Mouse (Mus musculus): ENCODE results near the gene Apof. TPM values are rescaled to one million over a fixed set of nuclear protein-coding genes. Genes with fewer than 3 reads are reported as not detected.

Apof gene
- 1 to 10 TPM in 1 of 2 experiments, under 1 TPM in 1; 0.89 to 1.5 TPM for total RNA-seq (2023)

DNA sequence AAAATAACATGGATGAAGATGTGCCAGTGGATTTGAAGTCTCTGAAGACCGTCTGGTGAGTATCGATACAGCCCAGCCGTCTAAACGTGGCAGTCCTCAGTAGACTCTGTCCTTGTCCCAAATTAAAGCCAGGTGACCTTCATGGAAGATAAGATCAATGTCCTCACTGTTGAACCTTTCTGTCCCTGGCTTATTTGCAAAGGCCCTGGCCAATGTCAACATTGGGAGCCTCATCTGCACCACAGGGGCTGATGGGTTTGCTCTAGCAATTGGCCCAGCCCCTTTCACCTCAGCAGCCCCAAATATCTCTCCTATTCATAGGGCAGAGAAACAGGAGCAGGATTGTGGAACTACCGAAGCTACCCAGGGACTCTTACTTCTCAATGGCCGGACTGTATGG, at the start of gene Apof:
Gene Apof (plus strand): TSS at position 301 of the 400 bp plus-strand sequence.

DNA sequence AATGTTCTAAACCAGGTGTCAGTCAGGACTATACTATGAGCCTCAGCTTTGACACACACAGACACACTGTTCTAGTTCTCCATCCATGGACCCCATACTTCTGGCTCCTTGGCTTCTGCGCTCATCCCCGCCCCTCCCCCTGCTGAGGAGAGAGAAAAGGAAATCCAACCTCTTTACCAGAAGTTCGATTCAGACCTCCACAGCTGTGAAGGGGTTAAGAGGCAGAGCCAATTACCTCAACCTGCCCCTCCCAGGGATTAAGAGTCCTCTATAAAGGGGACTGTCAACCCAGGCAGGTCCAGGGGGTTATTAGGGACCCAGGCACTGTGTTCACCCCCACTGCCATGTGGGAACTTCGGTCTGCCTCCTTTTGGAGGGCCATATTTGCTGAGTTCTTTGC, 42.9 kb upstream of the Apof start, which contains the start of gene Mip:
Gene Mip (plus strand): TSS at position 301 of the 400 bp plus-strand sequence.

DNA sequence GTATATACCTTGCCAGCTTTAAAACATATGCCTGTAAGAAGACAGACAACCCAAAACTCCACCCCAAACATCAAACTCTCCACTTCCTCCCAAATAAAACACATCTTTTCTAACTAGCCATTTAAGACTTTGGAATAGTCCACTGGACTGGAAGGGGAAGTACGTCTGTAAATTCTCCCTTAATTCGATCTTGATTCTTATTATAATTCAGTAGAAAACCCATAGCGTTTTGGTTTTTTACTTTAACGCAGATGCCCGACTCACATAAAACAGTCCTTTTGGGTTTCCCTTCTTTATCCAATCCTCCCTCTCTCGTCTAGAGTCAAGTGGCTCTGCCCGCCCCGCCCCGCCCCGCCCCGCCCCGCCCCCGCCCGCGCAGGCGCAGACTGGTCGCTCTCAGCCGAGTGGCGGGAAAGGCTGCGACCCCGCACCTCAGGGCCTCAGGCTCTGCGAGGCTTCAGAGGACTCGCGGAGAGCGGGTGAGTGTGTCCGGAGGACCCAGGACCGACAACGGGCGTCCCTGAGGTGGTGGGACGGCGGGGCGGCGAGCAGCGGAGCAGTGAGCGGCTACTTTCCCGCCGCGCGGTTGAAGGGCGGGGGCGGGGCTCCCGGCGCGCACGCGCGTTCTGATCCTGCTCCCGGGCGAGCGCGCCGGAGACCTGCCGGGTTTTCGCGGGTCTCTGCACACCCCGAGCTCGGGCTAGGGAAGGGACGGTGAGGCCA, 36.6 kb upstream of the Apof start, which contains the start of gene Timeless:
Gene Timeless (plus strand): TSS at position 369 of the 723 bp plus-strand sequence.

DNA sequence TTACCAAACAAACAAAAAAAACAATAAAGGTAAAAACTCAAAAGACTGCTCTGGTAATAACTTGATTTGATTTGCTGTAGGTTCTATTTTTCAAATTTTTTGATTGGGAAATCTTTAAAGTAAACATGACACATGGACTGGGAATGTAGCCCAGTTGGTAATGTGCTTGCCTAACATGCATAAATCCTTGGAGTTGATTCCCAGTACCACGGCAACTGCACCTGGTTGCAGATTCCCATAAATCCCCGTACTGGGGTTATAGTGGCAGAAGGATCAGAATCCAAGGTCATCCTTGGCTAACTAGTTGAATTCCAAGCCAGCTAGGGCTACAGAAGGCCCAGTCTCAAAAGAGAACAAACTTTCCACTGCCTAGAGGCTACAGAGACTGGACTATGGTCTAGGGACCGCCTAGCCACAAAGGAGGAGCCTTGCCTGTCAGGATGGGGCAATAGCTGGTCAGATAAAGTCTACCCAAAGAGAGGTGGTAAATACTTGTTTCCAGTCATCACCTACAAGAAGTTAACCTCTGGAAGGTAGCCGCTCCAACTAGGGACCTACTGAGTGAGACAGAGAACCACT, 14.7 kb upstream of the Apof start, which contains the start of gene Apon:
Gene Apon (plus strand): TSS at position 420 of the 579 bp plus-strand sequence.

DNA sequence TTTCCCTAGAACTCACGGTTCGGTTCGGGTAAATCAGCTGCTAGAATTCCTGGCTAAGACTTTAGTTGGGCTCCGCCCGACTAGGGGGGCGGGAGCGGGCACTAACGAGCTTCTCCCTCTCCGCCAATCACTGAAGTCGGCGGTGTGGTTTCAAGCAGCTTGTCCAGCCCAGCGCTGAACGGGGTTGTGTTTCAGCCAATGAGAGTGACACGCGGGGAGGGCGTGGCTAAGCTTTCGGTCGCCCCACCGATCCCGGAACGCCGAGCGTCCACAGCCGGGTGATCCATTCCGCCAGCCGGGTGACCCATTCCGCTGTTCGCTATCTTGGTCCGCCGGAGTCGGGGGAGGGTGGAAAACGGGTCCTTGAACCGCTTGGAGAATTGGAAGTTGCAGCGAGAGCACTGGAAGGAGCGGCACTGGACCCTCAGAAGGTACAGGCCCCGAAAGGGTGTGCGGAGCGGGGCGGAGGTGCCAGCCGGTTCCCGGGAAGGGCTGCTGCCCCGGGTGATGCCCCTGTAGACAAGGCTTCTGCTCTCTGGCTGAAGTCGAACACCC, 1.9 kb downstream of the Apof start, which contains the start of gene Stat2:
Gene Stat2 (plus strand): TSS at position 273 of the 555 bp plus-strand sequence.

DNA sequence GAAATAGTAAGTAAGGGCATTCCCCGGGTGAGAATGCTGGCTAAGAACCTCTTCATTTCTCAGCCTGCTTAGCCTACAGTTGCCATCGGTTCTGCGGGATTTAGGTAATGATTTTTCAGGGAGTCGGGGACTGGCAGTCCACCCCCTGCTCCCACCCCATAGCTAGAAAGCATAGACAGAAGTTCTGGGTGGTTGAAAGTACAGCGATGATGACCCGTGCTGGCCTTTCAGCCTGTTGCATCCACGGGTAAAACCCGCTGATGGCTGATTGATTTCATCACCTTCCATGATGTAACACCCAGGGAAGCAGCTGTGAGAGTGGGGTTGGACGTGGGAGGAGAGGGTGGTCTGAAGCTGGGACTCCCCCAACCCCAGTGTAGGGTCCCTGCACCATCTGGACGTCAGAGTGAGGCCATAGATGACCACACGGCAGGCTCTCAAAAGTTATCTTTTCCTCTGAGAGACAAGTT, 30.3 kb downstream of the Apof start, which contains the start of gene Il23a:
Gene Il23a (minus strand): TSS at position 51 of the 470 bp plus-strand sequence.

DNA sequence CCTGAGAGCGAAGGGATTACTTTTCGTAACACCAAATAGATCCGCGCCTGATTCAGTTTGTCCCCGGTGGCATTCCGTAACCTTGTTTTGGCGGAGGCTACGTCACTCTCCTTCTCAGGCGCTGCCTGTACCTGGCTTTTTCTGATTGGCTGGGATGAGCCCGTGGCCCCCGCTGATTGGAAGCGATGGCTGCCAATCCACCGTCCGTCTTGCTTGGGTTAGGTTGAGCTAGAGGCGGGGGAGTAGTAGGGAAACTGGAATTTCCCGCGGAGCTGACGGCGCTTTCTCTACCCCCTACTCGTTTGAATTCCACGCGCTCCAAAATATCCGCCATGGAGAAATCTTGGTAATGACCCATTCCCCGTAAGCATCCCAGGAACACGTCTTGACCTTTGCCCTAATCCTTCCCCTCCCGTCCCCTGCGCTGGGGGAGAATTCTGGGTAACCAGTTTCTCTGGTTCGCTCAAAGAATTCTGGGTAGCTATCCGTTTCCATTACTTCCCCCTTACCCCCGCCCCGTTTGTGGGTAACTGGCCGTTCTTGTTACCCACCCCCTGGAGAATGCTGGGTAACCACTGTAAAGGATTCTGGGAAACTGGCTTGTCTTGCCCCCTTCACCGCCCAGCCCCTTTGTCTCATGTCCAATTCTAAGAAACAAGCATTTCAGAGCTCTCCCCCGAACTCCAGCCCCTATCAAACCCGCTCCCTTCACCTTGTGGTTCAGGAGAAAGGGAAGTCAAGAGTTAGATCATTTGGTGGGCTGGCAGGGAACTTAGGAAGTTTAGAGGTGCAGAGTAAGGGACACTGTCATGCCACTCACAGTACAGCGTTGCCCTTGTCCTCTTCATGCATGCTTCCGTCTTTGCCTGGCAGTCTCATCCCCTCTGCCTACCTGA, 34.9 kb downstream of the Apof start, which contains the start of gene Pan2:
Gene Pan2 (plus strand): TSS at position 210 of the 896 bp plus-strand sequence.

Other genes with a start within 250 kb of the Apof start
- gene Naca, start 233.1 kb upstream of the Apof start, total RNA-seq (2023) = 100 to 1,000 TPM; 586 to 608 TPM
- gene Ptges3, start 209.7 kb upstream of the Apof start, total RNA-seq (2023) = 100 to 1,000 TPM; 109 to 146 TPM
- 100 to 1,000 TPM; 583 to 605 TPM for gene Atp5b, start 185.4 kb upstream of the Apof start, total RNA-seq (2023)
- 100 to 1,000 TPM; 140 to 143 TPM for gene Baz2a, start 177.1 kb upstream of the Apof start, total RNA-seq (2023)
- 10 to 100 TPM; 47.0 to 55.3 TPM for gene Rbms2, start 88.4 kb upstream of the Apof start, total RNA-seq (2023)
- gene Gls2, start 74.2 kb upstream of the Apof start, total RNA-seq (2023) = not detected
- 10 to 100 TPM; 13.7 to 14.4 TPM for gene Spryd4, start 56.9 kb upstream of the Apof start, total RNA-seq (2023)
- gene Mip, start 42.8 kb upstream of the Apof start, total RNA-seq (2023) = not detected
- gene Timeless, start 36.6 kb upstream of the Apof start, total RNA-seq (2023) = 10 to 100 TPM; 16.6 to 21.5 TPM
- gene Apon, start 14.6 kb upstream of the Apof start, total RNA-seq (2023) = under 1 TPM in 1 of 2 experiments, not detected in 1; 0.38 TPM
- 100 to 1,000 TPM; 136 to 139 TPM for gene Stat2, start 1.9 kb downstream of the Apof start, total RNA-seq (2023)
- gene Il23a, start 30.1 kb downstream of the Apof start, total RNA-seq (2023) = not detected
- 10 to 100 TPM; 64.1 to 67.9 TPM for gene Pan2, start 34.7 kb downstream of the Apof start, total RNA-seq (2023)
- gene Cnpy2, start 53.8 kb downstream of the Apof start, total RNA-seq (2023) = 10 to 100 TPM; 26.6 to 30.1 TPM
- 100 to 1,000 TPM; 108 to 111 TPM for gene Cs, start 69.1 kb downstream of the Apof start, total RNA-seq (2023)
- 10 to 100 TPM; 39.6 to 39.7 TPM for gene Coq10a, start 100.3 kb downstream of the Apof start, total RNA-seq (2023)
- gene Ankrd52, start 108.4 kb downstream of the Apof start, total RNA-seq (2023) = 10 to 100 TPM; 74.5 to 79.2 TPM
- not detected for gene Slc39a5, start 132.6 kb downstream of the Apof start, total RNA-seq (2023)
- gene Nabp2, start 142.8 kb downstream of the Apof start, total RNA-seq (2023) = 10 to 100 TPM; 47.3 to 50.6 TPM
- gene Rnf41, start 143.0 kb downstream of the Apof start, total RNA-seq (2023) = 10 to 100 TPM; 70.9 to 76.8 TPM
- 100 to 1,000 TPM; 167 to 179 TPM for gene Smarcc2, start 190.6 kb downstream of the Apof start, total RNA-seq (2023)
- gene Myl6, start 225.5 kb downstream of the Apof start, total RNA-seq (2023) = 100 to 1,000 TPM; 532 to 547 TPM
- gene Myl6b, start 230.0 kb downstream of the Apof start, total RNA-seq (2023) = 1 to 10 TPM in 1 of 2 experiments, not detected in 1; 1.0 TPM

All from B cell, adult 67 days (primary cell).